Mouse (Mus musculus) gastrocnemius, adult 2 months (tissue): ENCODE results near the gene Celf1. TPM values are rescaled to one million over a fixed set of nuclear protein-coding genes. Genes with fewer than 3 reads are reported as not detected.
A peak's percentile ranks its signal among the peaks of the same experiment; 100 is the strongest.

Experiments
- DNase-seq: peaks from one replicate; pipeline ENCODE4 v3.0.0; 2022
- H3K27ac ChIP-seq: fragments of 200-600 bp; 2 replicates; pipeline ENCODE4 v1.8.1; 2022; ENCODE audit warnings: mild to moderate bottlenecking
- H3K4me3 ChIP-seq: fragments of 200-600 bp; 2 replicates; pipeline ENCODE4 v1.8.1; 2022; ENCODE audit warnings: mild to moderate bottlenecking, moderate library complexity
- CTCF ChIP-seq: fragments of 200-600 bp; IDR thresholded peaks from 2 replicates; pipeline ENCODE4 v1.8.1; 2022; ENCODE audit warnings: antibody characterized with exemption, mild to moderate bottlenecking, moderate library complexity
- intact Hi-C: fragments of 180-260 bp; cut with DNase I; formaldehyde crosslinking; loops from one replicate; pipeline ENCODE4 v1.15.1; 2025
- total RNA-seq, 2 experiments: library from RNA; stranded (reverse); gene quantifications; 2 replicates each; pipeline ENCODE4 v1.2.3; 2021

Gene Celf1
- total RNA-seq, 2 experiments from 2014 or later: 59.5 to 62.3 TPM

DNA sequence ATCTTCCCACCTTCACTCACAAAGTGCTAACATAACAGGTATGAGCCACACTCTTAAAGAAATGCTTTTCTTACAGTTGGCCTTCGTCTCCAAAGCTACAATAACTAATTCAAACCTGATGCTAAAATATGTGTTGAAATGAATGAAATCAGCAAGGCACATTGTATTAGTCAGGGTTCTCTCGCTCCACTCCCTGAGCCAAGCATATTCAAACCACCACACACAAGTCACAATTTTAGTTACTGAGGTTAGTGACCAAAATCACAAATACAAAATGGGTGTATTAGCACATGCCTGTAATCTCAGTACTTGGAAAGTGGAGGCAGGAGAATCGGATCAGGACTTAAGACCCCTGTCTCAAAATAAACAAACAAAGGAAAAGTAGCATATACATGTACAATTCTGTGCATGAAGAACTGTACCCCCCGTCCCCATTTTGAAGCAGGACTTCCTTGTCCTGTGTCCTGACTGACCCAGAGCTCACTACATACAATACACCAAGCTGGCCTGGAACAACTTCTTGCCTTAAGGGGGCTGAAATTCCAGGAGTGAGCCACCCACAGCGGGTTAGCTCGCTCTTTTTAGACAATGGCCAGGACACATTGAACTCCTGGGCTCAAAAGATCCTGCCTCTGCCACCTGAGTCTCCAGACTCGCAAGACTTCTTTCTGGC is 23.5 kb upstream of the Celf1 start:
- no peak for TF ChIP-seq CTCF
- intact Hi-C loops: no loop called here
- H3K27ac ChIP-seq: peak overlapping the region; percentile 98
- DNase-seq: no peak
- peak overlapping the region; percentile 89 for H3K4me3 ChIP-seq

- DNase-seq: peak; percentile 94
- peak; percentile 35 for TF ChIP-seq CTCF
- Histone ChIP-seq H3K27ac (peak overlapping the region; percentile 98), H3K4me3 (peak overlapping the region; percentile 89)
- intact Hi-C loops: no loop called here
These were observed 22.8 kb upstream of the Celf1 start for GRCm38 (mm10) chr2:90917233-90917998.

- intact Hi-C loops: no loop called here
- peak overlapping the region; percentile 98 for H3K27ac ChIP-seq
- peak overlapping the region; percentile 89 for H3K4me3 ChIP-seq
- no peak for DNase-seq
- TF ChIP-seq CTCF: no peak
These were observed 22.0 kb upstream of the Celf1 start for GRCm38 (mm10) chr2:90917999-90918698.

DNA sequence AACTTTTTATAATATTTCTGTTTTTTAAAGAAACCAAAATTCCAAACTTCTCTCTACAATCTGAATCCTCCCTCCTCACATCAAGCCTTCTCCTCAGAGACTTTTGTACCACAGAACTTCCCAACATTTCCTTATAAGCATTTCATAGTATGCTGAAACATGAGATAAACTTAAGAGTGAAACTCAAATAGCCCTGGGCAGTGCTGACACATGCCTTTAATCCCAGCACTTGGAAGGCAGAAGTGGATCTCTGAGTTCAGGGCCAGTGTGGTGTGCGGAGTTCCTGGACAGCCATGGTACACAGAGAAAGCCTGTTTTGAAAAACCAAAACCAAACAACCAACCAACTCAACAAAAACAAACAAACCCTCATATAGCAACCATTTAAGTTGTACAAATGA is 19.0 kb upstream of the Celf1 start:
- Histone ChIP-seq H3K4me3 (no peak overlapping the region), H3K27ac (peak overlapping the region; percentile 78)
- DNase-seq: peak; percentile 39
- intact Hi-C loops: no loop called here
- no peak for TF ChIP-seq CTCF

- intact Hi-C loops: loop anchor here (2.0 kb wide), 1 partner anchor 16 kb away; no protein-coding TSS in a partner anchor
- Histone ChIP-seq H3K27ac (no peak overlapping the region; the same call in 1 of the 2 replicates), H3K4me3 (no peak overlapping the region)
- DNase-seq: no peak
- TF ChIP-seq CTCF: no peak
These were observed 17.5 kb upstream of the Celf1 start for GRCm38 (mm10) chr2:90922636-90923035.

GRCm38 (mm10) chr2:90928566-90928965 is 11.6 kb upstream of the Celf1 start:
- intact Hi-C loops: no loop called here
- H3K27ac ChIP-seq: no peak overlapping the region
- no peak overlapping the region for H3K4me3 ChIP-seq
- no peak for TF ChIP-seq CTCF
- DNase-seq: no peak

DNA sequence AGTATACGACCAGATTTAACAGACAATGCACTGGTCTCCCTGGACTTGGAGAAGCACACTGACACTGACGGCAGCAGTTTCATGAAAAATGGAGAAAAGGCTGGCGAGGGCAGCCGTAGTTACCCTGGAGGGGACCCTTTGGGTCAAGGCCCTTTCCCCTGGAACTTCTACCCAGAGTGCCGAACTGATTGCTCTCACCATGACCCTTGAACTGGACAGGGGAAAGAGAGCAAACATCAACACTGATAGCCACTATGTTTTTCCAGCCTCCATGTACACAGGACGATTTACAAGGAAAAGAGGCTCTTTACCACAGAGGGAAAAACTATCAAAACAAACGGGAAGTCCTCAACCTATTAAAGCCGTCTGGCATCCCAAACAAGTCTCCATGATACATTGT is 8.4 kb upstream of the Celf1 start:
- TF ChIP-seq CTCF: no peak
- no peak for DNase-seq
- intact Hi-C loops: no loop called here
- Histone ChIP-seq H3K4me3 (no peak overlapping the region), H3K27ac (no peak overlapping the region)

- TF ChIP-seq CTCF: no peak
- H3K4me3 ChIP-seq: no peak overlapping the region
- intact Hi-C loops: no loop called here
- no peak overlapping the region for H3K27ac ChIP-seq
- no peak for DNase-seq
These were observed 7.9 kb upstream of the Celf1 start for GRCm38 (mm10) chr2:90932273-90932672.

- TF ChIP-seq CTCF: no peak
- intact Hi-C loops: loop anchor here (2.0 kb wide), 1 partner anchor 16 kb away; no protein-coding TSS in a partner anchor
- Histone ChIP-seq H3K4me3 (no peak overlapping the region), H3K27ac (no peak overlapping the region)
- no peak for DNase-seq
These were observed 1.8 kb upstream of the Celf1 start for GRCm38 (mm10) chr2:90938362-90938761.

DNA sequence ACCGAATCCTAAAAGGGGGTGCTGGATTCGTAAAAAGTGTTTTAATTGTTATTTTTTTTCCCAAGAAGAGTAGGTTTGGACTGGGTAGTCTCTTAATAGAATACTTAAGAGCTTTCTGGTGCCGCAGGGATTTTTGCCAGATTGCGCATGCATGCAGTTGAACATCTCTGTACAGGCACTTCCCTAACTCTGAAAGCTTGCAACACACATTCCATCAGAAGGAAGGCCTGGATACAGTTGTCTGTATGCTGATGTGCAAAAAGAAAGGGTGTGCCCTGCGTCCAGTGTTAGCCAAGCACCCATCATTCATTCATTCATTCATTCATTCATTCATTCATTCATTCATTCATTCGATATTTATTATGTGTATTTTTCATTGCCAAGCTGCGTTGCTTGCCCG is 432 bp upstream of the Celf1 start:
- DNase-seq: no peak
- Histone ChIP-seq H3K4me3 (peak overlapping the region; percentile 92), H3K27ac (peak overlapping the region; percentile 9; the same call in 1 of the 2 replicates)
- no peak for TF ChIP-seq CTCF
- intact Hi-C loops: loop anchor here (2.0 to 5.0 kb wide), 4 partner anchors 17 to 113 kb away; partner anchors contain the start of genes Kbtbd4, Ndufs3, Psmc3 and Rapsn

DNA sequence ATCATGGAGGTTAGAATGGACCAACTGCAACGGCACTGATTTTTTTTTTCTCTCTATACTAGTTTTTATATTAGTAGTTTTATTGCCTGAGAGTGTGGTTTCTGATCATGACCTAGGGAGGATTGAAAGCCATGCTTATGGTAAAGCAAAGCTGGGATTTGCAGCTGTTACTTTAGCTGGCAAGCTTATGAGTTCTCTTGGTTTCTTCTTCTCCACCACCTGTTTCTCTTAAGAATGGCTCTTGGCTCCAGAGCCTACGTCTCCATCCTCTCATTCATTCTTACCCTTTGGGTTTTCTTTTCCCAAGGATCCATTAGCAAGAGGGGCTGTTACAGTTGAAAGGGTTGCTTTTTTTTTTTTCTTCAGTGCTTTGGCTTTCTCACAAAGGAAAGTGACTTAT is 1.6 kb downstream of the Celf1 start:
- H3K27ac ChIP-seq: peak overlapping the region; percentile 95
- peak overlapping the region; percentile 92 for H3K4me3 ChIP-seq
- DNase-seq: no peak
- intact Hi-C loops: loop anchor here (2.0 to 5.0 kb wide), 3 partner anchors 39 to 111 kb away; partner anchors contain the start of genes Kbtbd4, Ndufs3, Psmc3 and Rapsn
- TF ChIP-seq CTCF: no peak

DNA sequence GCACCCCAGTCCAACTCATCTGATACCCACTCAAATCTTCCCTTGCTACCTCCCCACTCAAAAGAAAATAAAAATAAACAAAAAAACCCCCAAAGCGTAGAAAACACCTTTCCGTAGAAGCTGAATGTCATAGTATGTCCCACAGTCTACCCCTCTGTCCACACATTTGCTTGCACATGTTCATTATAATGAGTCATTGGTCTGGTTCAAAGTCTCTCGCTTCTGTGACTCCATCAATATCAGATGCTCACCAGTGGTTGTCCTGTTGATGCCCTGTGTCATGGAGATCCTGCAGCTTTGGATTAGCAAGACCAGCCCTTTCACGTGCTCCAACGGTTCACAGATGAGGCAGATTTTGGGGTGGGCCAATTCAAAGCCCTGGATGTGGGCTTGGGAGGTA is 10.0 kb downstream of the Celf1 start:
- Histone ChIP-seq H3K27ac (no peak overlapping the region), H3K4me3 (no peak overlapping the region)
- no peak for DNase-seq
- TF ChIP-seq CTCF: no peak
- intact Hi-C loops: no loop called here

DNA sequence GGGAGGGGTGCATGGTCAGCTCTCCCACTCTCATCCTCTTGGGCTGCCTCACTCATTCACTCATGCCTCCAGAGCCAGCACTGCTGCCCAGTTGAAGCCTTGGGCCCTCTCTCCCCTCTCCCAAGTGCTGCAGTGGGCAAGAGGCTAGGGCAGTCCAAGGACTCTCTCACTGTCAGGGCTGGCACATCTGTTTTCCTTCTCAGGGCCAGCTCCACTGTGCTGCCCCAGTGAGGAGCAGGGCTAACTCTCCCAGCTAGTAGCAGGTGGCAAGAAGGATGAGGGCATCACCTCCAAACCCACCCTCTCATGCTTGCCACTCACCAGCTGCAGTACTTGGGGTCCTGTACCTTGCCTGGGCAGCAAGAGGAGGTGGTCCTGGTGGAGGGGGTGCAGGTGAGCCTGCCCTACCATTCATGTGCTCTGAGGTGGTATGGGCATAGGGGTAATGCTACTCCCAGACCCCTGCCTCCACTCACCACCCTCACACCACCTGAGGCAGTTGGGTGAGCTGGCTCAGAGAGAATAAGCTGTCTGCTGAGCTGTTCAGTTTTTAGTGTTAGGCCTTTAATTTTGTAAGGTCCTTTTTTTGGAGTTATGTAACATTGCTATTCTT is 10.5 kb downstream of the Celf1 start:
- no peak for DNase-seq
- intact Hi-C loops: no loop called here
- H3K4me3 ChIP-seq: no peak overlapping the region
- H3K27ac ChIP-seq: peak overlapping the region; percentile 32; the same call in 1 of the 2 replicates
- no peak for TF ChIP-seq CTCF
